Mouse (Mus musculus) spleen, adult 2 months (tissue): Measurements from ENCODE around the gene Crocc.

Experiments used
- CTCF ChIP-seq: fragments of 200-500 bp; IDR thresholded peaks from 2 replicates; pipeline ENCODE4 v1.5.1; 2011; ENCODE audit warnings: mild to moderate bottlenecking, inconsistent platforms; ENCODE audit not compliant: insufficient read depth, insufficient read length, insufficient replicate concordance; ENCODE audit errors: extremely low read depth
- POLR2A ChIP-seq: fragments of 200-500 bp; IDR thresholded peaks from 2 replicates; pipeline ENCODE4 v1.6.1; 2011; ENCODE audit warnings: low read depth, low read length, inconsistent platforms

- TF ChIP-seq CTCF (no peak), POLR2A (no peak)
Observed at GRCm38 (mm10) chr4:141014114-141014513, 46.2 kb downstream of the Crocc start.
